Mouse (Mus musculus) CD8-positive naive resting alpha-beta T cell, adult 2 months (primary cell): ENCODE measurements around the gene Col25a1.

Source experiments
- DNase-seq, 2 experiments: peaks; one replicate each; pipeline ENCODE4 v3.0.0; 2022; ENCODE audit warnings: low read depth in 2 of 2, low spot score in 2 of 2

The Col25a1 gene

GRCm38 (mm10) chr3:130439767-130440166 lies 308.5 kb downstream of the Col25a1 start:
- no peak for DNase-seq

GRCm38 (mm10) chr3:130440689-130441088 lies 309.4 kb downstream of the Col25a1 start:
- no peak for DNase-seq

GRCm38 (mm10) chr3:130443842-130444627 lies 312.7 kb downstream of the Col25a1 start:
- DNase-seq = no peak

- no peak for DNase-seq
These were observed 318.6 kb downstream of the Col25a1 start for GRCm38 (mm10) chr3:130449864-130450263.

GRCm38 (mm10) chr3:130465371-130465770 lies 334.1 kb downstream of the Col25a1 start:
- no peak for DNase-seq

- DNase-seq = no peak
These were observed 342.0 kb downstream of the Col25a1 start for GRCm38 (mm10) chr3:130473211-130473768.

GRCm38 (mm10) chr3:130473970-130474369 lies 342.7 kb downstream of the Col25a1 start:
- no peak for DNase-seq

GRCm38 (mm10) chr3:130482513-130482912 lies 351.2 kb downstream of the Col25a1 start:
- no peak for DNase-seq

GRCm38 (mm10) chr3:130488839-130489238 lies 357.5 kb downstream of the Col25a1 start:
- no peak for DNase-seq

- DNase-seq = no peak
These were observed 362.9 kb downstream of the Col25a1 start for GRCm38 (mm10) chr3:130494192-130494591.

GRCm38 (mm10) chr3:130494665-130495396 lies 363.5 kb downstream of the Col25a1 start:
- no peak for DNase-seq

- no peak for DNase-seq
These were observed 365.7 kb downstream of the Col25a1 start for GRCm38 (mm10) chr3:130497036-130497435.

GRCm38 (mm10) chr3:130501713-130502112 lies 370.4 kb downstream of the Col25a1 start:
- no peak for DNase-seq

- no peak for DNase-seq
These were observed 377.0 kb downstream of the Col25a1 start for GRCm38 (mm10) chr3:130508330-130508729.

- no peak for DNase-seq
These were observed 387.2 kb downstream of the Col25a1 start for GRCm38 (mm10) chr3:130518457-130518879.

- no peak for DNase-seq
These were observed 390.7 kb downstream of the Col25a1 start for GRCm38 (mm10) chr3:130521834-130522476.

GRCm38 (mm10) chr3:130523019-130523418 lies 391.7 kb downstream of the Col25a1 start:
- DNase-seq = no peak

GRCm38 (mm10) chr3:130524367-130525137 lies 393.3 kb downstream of the Col25a1 start:
- DNase-seq = no peak

- no peak for DNase-seq
These were observed 403.7 kb downstream of the Col25a1 start for GRCm38 (mm10) chr3:130535021-130535420.

- DNase-seq = no peak
These were observed 410.2 kb downstream of the Col25a1 start for GRCm38 (mm10) chr3:130541541-130541940.

- no peak for DNase-seq
These were observed 414.7 kb downstream of the Col25a1 start for GRCm38 (mm10) chr3:130545995-130546394.
